Mouse (Mus musculus) heart, adult 11 months (tissue): Measurements from ENCODE around the gene Gm45618.

Source experiments
- DNase-seq: peaks from one replicate; pipeline ENCODE4 v3.0.0; 2022

Gene Gm45618

GRCm38 (mm10) chr7:142093696-142094240 lies 26.8 kb downstream of the Gm45618 start:
- DNase-seq: peak; percentile 92

DNA sequence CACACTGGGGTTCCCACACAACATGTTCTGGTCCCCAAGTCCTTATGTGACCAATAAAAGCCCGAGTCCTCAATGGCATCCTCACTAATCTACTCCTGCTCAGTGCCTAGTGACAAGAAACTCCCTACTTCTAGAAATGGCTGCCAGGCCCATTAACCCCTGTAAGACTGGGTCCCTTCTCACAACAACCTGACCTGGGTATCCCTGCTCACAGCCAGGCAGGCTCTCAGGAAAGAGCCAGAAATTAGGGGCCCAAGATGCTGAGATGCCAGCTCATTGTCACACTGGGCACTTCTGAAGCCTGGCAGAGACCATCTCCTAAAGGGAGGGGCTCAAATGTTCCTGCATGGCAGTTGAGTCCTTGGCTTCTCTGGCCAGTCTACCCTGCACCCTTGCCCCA lies 27.5 kb downstream of the Gm45618 start:
- DNase-seq: peak; percentile 87

DNA sequence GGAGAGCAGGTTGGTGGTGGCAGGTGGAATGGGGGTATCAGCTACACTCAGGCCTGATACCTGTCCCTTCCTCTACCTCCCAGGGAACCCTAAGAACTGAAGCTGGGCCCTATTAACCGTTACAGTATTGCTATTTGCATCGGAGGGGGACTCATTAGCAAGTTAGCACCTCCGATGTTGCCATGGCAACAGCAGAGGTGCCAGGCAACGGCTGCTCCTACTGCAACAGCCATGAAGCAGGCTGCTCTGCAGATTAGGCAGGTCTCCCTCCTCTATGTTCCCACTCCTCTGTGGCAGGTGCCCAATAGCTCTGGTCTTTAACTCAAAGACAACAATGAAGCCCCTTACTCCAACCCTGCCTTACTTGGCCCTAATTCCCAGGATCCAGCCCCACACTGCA lies 28.7 kb downstream of the Gm45618 start:
- DNase-seq: peak; percentile 80

DNA sequence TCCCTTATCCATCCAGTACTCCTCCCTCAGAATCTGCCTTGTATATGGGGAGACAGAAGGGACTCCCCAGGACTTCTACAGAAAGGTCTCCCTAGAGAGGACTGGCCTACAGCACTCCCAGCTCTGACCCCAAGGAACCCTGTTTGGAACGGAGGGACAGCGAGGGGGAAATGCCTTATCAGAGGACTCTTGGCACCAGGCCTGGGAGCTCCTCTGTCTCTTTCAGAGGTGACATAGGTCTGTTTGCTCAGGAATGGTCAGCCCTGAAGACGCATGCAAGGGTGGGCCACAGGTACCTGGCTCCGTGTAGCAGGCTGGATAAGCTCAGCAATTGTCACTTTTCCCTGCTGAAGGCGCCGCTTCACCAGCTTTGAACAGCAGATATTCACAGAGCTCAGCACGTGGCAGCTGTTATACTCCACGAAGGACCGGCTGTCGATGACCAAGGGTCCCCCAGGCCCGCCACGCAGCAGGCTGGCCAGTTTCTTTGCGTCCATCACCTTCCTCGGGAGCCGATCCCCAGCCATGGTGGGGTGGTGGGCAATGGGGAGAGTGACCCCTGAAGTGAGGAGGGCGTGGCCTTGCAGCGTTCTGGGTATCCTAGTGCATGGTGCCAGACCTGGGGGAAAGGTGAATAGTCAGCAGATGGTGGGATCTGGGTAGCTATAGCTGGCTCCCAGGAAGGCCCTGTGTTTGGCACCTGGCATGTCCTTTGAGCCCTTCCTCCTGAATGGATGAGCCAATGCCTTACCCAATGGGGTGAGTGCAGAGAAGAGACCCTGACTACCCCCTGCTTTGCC lies 30.7 kb downstream of the Gm45618 start:
- DNase-seq: peak; percentile 90

DNA sequence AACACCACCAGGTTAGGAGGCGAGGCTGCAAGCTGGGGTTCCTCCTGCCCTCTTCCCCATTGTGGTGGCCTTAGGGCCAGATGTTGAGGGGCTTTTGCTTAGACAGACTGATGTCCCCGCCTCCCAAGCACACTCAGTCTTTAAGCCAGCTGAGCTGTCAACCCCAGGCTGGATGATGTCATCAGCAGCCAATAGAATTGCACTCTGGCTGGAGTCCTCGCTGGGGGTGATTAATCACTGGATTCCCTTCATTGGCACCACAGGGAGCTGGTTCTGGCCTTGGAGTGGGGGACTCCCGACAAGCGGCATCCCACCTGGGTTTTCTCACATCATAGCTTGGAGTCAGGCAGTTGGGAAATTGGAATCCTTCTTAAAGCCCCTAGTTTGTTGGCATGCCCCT lies 31.6 kb downstream of the Gm45618 start:
- DNase-seq: peak; percentile 95

DNA sequence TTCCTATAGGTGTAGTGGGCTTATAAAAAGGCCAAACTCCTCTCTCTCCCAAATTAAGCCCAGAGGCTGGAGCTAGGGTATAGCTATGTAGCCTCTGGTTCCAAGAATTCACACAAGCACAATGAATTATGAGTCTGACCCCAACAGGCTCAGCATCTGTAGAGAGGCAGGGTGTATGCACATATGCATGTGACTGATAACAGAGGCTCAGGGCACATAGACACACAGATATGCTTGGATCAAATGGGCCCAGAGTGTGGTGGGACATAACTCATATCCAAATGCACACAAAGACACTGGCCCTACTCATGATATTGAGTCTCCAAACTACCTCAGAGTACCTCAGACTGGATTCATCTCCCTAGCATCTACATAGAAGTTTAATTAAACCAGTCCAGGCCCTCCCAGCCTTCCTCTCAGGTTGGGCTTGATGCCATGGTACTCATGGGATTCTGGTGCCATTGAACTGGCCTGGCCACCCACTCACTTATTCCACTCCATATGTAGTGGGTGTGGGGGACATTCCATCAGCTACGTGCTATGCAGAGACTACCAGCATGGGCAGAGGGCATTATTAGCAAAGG lies 33.4 kb downstream of the Gm45618 start:
- DNase-seq: no peak

- DNase-seq: no peak
Measured at GRCm38 (mm10) chr7:142086159-142086905, 34.2 kb downstream of the Gm45618 start.

DNA sequence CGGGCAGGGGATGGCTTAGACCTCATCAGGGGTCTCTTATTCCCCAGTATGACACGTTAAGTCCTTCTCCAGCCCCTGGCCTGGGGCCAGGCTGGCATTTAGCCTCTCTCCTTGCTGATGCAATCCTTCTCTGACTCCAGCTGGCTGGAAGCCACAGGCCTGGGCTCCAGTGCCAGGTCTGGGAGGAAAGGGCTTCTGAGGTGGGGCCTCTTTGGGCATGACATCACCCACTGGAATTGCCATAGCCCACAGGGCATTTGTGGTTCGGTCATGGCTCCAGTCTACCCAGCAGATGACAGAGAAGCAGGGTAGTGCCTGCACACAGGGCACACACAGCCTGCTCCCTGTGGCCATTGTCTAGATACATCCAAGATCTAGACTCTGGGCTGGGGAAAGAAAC lies 35.7 kb downstream of the Gm45618 start:
- peak; percentile 97 for DNase-seq

DNA sequence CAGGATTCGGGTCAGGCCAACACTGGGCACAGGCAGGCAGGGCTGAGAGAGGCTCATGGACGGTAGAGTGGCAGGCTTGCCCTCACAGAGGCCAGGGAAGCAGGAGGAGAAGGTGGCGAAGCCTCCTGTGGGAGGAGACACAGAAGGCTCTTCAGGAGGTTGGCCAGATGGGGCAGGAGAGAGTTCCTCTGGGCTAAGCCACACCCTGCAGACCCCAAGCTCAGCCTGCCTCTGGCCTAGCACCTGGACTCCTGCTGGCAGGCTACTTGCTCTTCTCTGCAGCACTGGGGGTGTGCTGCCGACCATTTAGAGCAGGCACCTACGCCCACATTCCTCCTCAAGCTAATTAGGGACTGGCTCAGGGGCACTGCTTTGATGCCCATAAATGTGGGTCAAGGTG lies 36.1 kb downstream of the Gm45618 start:
- no peak for DNase-seq

- DNase-seq: peak; percentile 97
Measured at GRCm38 (mm10) chr7:142083588-142084317, 36.8 kb downstream of the Gm45618 start.

DNA sequence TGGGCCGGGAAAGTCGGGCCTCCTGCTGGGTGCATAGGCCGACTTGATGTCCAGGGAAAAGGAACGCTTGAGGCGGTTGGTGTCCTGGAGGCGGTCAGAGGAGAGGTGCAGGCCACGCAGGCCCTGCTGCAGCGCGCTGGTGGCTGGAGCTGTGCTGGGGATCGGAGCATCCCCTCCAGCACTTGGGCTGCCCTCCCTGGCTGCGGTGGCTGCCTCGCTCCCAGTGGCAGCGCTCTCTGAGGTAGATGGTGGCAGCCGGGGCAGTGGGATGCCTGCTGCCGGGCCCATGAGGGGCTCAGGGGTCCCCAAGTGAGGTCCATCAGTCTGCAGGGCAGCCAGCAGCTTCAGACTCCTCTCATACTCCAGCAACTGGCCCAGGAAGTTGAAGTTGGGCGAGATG lies 37.9 kb downstream of the Gm45618 start:
- peak; percentile 86 for DNase-seq

- peak; percentile 81 for DNase-seq
Measured at GRCm38 (mm10) chr7:142082179-142082578, 38.4 kb downstream of the Gm45618 start.

DNA sequence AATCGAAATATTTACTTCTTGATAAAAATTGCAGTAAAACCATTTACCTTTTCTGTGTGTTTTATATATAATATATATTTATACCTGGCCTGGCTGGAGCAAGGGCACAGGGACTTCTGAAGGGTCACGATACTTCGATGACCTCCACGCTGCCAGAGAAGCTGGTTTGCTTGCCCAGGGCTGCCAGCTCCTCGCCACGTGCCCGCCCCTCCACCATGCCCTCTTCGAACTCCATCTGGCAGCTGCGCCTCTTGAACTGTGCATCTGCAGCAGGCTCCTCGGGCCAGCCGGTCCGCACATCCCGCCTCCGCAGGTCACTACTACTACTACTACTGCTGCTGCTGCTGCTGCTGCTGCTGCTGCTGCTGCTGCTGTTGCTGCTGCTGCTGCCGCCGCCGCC lies 38.8 kb downstream of the Gm45618 start:
- DNase-seq: peak; percentile 91

DNA sequence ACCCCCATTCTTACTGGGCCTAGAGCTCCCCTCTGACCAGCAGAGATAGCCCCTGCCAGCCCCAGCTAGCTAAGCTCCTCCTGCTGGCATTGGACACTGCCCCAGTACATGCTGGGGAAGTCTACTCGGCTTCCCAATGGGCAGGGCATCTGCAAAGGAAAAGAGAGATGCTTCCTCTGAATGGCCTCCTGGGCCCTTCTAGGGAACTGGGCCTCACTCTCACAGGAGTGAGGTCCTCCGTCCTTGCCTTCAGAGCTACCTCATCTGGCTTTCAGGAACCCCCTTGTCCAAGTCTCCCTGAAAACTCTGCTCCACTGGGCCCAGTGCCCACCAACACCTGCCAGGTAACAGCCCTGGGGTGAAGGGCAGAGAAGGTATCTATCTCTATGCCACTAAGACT lies 39.7 kb downstream of the Gm45618 start:
- no peak for DNase-seq

DNA sequence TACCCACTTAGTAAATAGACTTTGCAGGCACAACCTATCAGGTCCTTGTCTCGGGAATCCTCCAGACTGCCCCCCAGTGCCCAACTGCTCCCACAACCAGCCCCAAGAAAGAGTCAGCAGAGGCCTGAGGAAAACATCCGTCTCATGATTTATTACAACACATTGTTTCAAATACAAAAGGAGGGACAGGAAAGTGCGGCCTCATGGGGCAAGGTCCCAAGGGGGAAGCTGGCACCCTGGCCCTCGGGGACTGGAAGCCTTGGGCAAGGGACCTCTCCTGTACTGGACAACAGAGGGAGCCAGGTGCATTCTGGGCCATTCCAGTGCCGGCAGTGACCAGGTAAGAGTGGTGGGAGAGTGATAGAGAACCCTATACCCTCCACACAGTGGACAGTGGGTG lies 41.2 kb downstream of the Gm45618 start:
- DNase-seq: no peak

GRCm38 (mm10) chr7:142077138-142077537 lies 43.4 kb downstream of the Gm45618 start:
- DNase-seq: peak; percentile 88

GRCm38 (mm10) chr7:142074146-142074886 lies 46.2 kb downstream of the Gm45618 start:
- DNase-seq: no peak

DNA sequence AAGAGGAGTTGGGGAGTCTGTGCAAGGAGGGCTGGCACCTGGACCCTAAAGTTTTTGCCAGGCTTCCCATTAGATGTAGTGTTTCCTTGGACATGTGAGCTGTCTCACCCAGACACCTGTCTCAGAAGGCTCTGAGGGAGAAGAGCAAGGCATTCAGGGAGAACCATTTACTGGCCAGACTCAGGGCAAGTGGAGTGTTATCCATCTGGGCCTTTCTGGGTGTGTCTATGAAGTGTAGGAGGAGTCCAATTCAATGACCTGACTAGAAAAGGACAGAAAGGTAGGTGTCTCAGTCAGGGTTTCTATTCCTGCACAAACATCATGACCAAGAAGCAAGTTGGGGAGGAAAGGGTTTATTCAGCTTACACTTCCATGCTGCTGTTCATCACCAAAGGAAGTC lies 48.8 kb downstream of the Gm45618 start:
- no peak for DNase-seq

DNA sequence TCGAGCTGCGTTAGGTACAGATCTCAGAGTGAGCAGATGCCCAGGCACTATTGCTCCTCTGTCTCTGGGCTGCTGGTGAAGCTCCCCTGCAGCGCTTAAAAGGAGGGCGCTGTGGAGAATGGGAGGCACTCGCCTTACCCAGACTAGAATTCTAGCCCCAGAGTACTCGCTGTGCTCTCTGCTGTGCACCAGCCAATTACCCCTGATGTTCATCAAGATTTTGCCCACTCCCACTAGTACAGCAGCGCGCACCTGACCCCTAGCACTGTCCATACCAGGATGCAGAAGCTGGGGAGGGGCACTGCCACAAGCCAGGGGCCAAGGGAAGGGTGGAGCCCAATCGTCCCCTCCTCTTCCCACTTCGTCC lies 49.3 kb downstream of the Gm45618 start:
- DNase-seq: no peak

- DNase-seq: peak; percentile 93
Measured at GRCm38 (mm10) chr7:142070458-142071211, 49.9 kb downstream of the Gm45618 start.
